Mouse (Mus musculus) G1E (cell line): ENCODE measurements at regions not wholly inside any gene's neighbourhood (a gene's known extent, or its start where the extent isn't known, plus 50 kb on each side); places are given as distances from the start of the nearest gene placed in this dataset.

Experiments used
- ATAC-seq: 2 replicates; pipeline ENCODE4 v1.8.0; 2016; ENCODE audit warnings: mild to moderate bottlenecking; ENCODE audit not compliant: insufficient number of reproducible peaks, poor library complexity, low FRiP score, severe bottlenecking; ENCODE audit errors: extremely low read depth
- DNase-seq: peaks from one replicate; pipeline ENCODE4 v3.0.0; 2012; ENCODE audit warnings: low spot score
- H3K27me3 ChIP-seq: 2 replicates; pipeline ENCODE4 v1.6.1; 2012; ENCODE audit warnings: mild to moderate bottlenecking, low read length, inconsistent platforms; ENCODE audit not compliant: insufficient read depth
- H3K36me3 ChIP-seq: replicated peaks from 2 replicates; pipeline ENCODE3; 2012; ENCODE audit warnings: mild to moderate bottlenecking, inconsistent platforms
- H3K4me1 ChIP-seq: 2 replicates; pipeline ENCODE4 v1.6.1; 2012; ENCODE audit warnings: low read depth, low read length, inconsistent platforms, mixed read lengths; ENCODE audit not compliant: insufficient read depth
- H3K4me3 ChIP-seq: 2 replicates; pipeline ENCODE4 v1.5.1; 2012; ENCODE audit warnings: low read depth, mild to moderate bottlenecking, inconsistent platforms, low read length, moderate library complexity, mixed read lengths
- H3K9me3 ChIP-seq: replicated peaks from 2 replicates; pipeline ENCODE4 v1.6.1; 2012; ENCODE audit warnings: inconsistent platforms
- CTCF ChIP-seq: IDR thresholded peaks from 2 replicates; pipeline ENCODE4 v1.5.1; 2012; ENCODE audit warnings: low read depth, low read length, inconsistent platforms, mixed read lengths
- GATA1 ChIP-seq: IDR thresholded peaks from 2 replicates; pipeline ENCODE4 v1.6.1; 2012; ENCODE audit warnings: borderline replicate concordance, low read length, inconsistent platforms, mixed read lengths
- GATA2 ChIP-seq: IDR thresholded peaks from 2 replicates; pipeline ENCODE4 v1.6.1; 2012; ENCODE audit warnings: low read depth, low read length, inconsistent platforms, borderline replicate concordance
- POLR2AphosphoS5 ChIP-seq: IDR thresholded peaks from 2 replicates; pipeline ENCODE4 v1.6.1; 2012; ENCODE audit warnings: low read depth, low read length, inconsistent platforms; ENCODE audit not compliant: insufficient replicate concordance
- TAL1 ChIP-seq: conservative IDR thresholded peaks from 2 replicates; pipeline ENCODE4 v1.6.1; 2012; ENCODE audit warnings: low read depth, low read length, inconsistent platforms, mixed read lengths

DNA sequence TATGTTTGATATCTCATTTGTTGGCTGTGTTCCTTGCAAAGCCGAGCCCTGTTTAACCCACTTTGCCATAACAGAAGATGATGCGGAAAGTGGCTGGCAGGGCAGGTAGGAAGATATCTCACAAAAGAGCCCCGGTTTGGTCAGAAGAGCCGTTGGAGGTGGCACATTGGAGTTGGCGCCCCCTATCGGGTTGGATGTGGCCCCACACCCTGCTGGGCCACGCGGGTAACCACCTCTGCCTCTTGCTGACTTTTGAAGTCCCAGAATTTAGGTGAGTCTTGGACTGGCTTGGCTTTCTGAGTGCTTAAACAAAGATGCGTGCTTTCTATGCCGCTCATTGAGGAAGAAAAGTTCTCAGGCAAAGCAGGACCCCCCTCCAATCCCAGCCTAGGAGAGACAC is 56.1 kb downstream of the Gm4791 start:
- TF ChIP-seq GATA1, result no peak
- TF ChIP-seq POLR2AphosphoS5, result no peak
- TF ChIP-seq TAL1, result no peak
- no peak for TF ChIP-seq GATA2
- no peak for TF ChIP-seq CTCF
- ATAC-seq (no peak), DNase-seq (no peak)
- Histone ChIP-seq H3K4me1 (no peaks in the 10 kb centered on the region), H3K36me3 (no peaks in the 10 kb centered on the region), H3K4me3 (no peak overlapping the region), H3K9me3 (peaks cover 52% of the 10 kb centered on the region), H3K27me3 (no peaks in the 10 kb centered on the region)

DNA sequence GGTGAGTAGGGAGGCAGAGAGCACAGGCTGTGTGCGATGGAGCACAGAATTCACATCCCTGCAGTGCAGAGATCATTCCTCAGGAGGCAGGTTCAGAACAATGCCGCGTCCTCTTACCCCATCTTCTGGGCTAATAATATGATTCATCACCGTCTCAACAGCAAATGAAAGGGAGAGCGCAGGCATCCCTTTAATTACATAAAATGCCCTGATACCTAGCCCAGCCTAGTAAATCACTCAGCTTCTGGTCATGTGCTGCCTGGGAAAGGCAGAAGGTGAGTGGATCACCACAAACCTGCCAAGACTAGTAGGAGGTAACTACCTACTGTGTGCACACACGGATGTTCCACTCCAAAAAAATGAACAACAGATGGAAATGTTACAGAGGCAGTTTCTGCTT is 57.0 kb downstream of the Gm4791 start:
- Histone ChIP-seq H3K4me1 (no peaks in the 10 kb centered on the region), H3K27me3 (no peaks in the 10 kb centered on the region), H3K4me3 (no peak overlapping the region), H3K36me3 (no peaks in the 10 kb centered on the region), H3K9me3 (peaks cover 51% of the 10 kb centered on the region)
- TF ChIP-seq POLR2AphosphoS5 (no peak), GATA2 (no peak), CTCF (no peak), GATA1 (no peak), TAL1 (no peak)
- no peak for ATAC-seq
- no peak for DNase-seq

DNA sequence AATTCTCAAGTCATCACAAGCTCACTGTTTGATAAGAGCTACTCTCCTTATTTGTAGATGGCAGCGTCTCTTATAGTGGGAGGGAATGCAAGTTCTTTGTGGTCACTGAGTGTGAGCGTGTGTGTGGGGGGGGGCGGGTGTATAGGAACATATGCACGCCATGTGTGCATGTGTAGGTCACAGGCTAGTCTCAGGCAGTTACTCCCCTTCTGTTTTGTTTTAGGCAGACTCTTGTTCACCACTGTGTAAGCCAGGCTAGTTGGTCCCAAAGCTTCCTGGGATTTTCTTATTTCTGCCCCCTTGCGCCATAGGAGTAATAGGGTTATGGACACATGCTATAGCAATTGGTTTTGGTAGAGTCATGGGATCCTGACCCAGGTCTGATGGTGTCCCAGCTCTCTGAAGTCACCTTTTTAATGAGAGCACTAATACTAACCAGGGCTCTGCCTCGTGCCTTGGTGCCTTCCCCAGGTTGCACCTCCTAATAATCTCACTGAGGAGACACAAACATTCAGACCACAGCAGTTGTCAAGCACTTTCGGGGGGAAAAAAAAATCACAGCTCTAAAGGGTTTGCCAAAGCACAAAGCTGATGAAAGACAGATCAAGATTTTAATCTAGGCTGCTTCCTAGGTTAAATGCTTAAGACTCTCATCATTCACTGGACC is 60.9 kb downstream of the Gm4791 start:
- Histone ChIP-seq H3K36me3 (no peaks in the 10 kb centered on the region), H3K27me3 (no peaks in the 10 kb centered on the region), H3K9me3 (peaks cover 64% of the 10 kb centered on the region), H3K4me3 (no peak overlapping the region), H3K4me1 (no peaks in the 10 kb centered on the region)
- ATAC-seq (no peak), DNase-seq (no peak)
- no peak for TF ChIP-seq TAL1
- no peak for TF ChIP-seq GATA1
- TF ChIP-seq CTCF, result no peak
- no peak for TF ChIP-seq GATA2
- no peak for TF ChIP-seq POLR2AphosphoS5

DNA sequence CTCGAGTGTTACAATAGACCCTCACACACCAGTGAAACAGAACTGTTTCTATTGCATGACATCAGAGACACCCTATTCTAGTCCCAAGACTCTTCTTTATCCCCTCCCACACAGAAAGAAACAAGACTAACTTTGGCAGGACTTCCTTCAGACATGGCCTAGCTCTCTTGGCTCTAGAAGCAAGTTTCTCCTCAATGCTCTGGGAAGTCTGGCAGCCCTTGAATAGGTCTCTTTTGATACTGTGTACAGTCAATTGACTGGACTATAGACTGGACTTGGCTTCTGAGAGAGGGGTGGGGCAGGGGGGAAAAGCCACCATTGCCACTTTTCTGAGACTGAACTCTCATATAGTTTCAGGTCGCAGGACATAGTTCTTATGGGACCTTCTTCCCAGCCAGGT is 62.2 kb downstream of the Gm4791 start:
- H3K4me3 ChIP-seq, result no peak overlapping the region
- no peaks in the 10 kb centered on the region for H3K36me3 ChIP-seq
- ATAC-seq (no peak), DNase-seq (no peak)
- TF ChIP-seq GATA2 (no peak), GATA1 (no peak), CTCF (no peak), POLR2AphosphoS5 (no peak), TAL1 (no peak)
- peaks cover 60% of the 10 kb centered on the region for H3K9me3 ChIP-seq
- no peaks in the 10 kb centered on the region for H3K4me1 ChIP-seq
- no peaks in the 10 kb centered on the region for H3K27me3 ChIP-seq

DNA sequence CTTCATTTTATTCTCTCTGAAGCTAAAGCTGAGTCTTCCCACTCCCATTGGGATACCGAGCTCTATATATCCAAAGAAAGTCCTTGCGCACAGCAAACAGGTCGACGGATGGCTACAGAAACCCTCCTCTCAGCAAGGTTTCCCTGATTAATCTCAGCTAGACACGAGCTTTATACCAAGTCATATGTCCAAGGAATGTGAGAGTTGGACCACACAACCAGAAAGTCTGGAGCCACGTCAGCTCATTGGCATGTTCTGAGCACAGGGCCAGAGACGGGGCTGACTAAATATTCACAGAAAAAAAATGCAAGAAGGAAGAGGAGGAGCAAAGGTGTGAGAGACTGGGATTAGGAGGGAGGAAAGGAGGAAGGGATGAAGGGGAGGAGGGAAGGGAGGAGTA is 64.0 kb downstream of the Gm4791 start:
- H3K36me3 ChIP-seq, result no peaks in the 10 kb centered on the region
- peaks cover 57% of the 10 kb centered on the region for H3K9me3 ChIP-seq
- no peak overlapping the region for H3K4me3 ChIP-seq
- DNase-seq, result no peak
- no peak for ATAC-seq
- H3K4me1 ChIP-seq, result no peaks in the 10 kb centered on the region
- TF ChIP-seq GATA2, result no peak
- no peak for TF ChIP-seq POLR2AphosphoS5
- TF ChIP-seq CTCF, result no peak
- no peak for TF ChIP-seq GATA1
- TF ChIP-seq TAL1, result no peak
- no peaks in the 10 kb centered on the region for H3K27me3 ChIP-seq

DNA sequence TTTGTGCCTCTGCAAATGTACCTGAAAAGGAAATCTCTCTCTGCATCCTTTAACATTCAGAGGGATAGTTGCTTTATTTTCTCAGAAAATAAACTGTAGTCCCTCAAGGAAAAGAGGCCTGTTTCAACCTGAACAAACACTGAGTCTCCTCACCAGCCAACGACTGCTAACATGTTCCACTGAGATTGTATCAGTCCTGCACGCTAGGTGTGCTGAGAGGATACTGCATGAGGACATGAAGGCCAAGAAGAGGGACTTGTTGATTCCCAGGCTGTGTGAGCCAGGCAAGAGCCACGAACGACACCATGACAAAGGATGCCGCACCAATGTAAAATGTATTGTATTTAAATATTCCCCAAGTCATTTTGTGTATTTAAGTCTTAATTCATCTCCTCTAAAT is 65.2 kb downstream of the Gm4791 start:
- Histone ChIP-seq H3K4me1 (no peaks in the 10 kb centered on the region), H3K27me3 (no peaks in the 10 kb centered on the region), H3K4me3 (no peak overlapping the region), H3K9me3 (peaks cover 47% of the 10 kb centered on the region), H3K36me3 (no peaks in the 10 kb centered on the region)
- TF ChIP-seq POLR2AphosphoS5 (no peak), GATA1 (no peak), GATA2 (no peak), TAL1 (no peak), CTCF (no peak)
- DNase-seq (no peak), ATAC-seq (no peak)

DNA sequence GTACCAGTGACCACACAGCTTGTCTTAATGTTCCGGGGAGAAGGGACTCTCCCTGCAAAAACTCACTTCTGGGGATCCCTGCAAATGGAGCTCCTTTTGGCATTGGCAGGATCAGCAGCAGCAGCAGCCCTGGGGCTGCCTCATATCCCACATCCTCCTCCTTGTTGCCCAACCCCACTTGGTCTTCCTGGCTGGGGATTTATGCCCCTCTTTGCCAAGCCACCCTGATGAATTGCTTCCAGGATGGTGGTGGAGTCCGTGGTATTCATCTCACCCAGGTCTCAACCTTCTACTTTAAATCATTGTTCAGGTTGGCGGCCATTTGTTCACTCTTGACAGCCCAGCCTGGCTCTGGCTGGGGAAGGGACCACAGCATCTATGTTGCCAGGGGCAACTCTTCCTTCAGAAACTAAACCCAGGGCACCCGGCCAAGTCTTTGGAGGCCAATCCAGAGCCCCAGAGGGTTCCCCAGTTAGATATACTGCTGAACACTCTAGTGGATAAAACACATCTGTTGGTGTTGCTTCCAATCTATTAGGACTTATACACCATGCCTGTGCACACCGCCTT is 66.0 kb downstream of the Gm4791 start:
- Histone ChIP-seq H3K9me3 (peaks cover 48% of the 10 kb centered on the region), H3K27me3 (no peaks in the 10 kb centered on the region), H3K4me3 (no peak overlapping the region), H3K4me1 (no peaks in the 10 kb centered on the region), H3K36me3 (no peaks in the 10 kb centered on the region)
- no peak for TF ChIP-seq GATA1
- no peak for TF ChIP-seq GATA2
- no peak for TF ChIP-seq POLR2AphosphoS5
- TF ChIP-seq CTCF, result no peak
- TF ChIP-seq TAL1, result no peak
- ATAC-seq, result no peak
- no peak for DNase-seq
